Mouse (Mus musculus) midbrain, embryonic 16.5 days (tissue): ENCODE results near the gene Ank. TPM values are rescaled to one million over a fixed set of nuclear protein-coding genes. Genes with fewer than 3 reads are reported as not detected.
"Not testable (repeated sequence)": the region's sequence is repeated elsewhere in the genome, so short reads cannot be mapped to it uniquely, and the experiment has no call there.

Experiments
- ATAC-seq: fragments of 200-750 bp; cut with Nextera tagmentation; 2 replicates; pipeline ENCODE4 v1.8.0; 2017; ENCODE audit warnings: moderate TSS enrichment
- H3K27ac ChIP-seq: fragments of 300-500 bp; sonication (generic); 2 replicates; pipeline ENCODE4 v1.5.1; 2014; ENCODE audit warnings: mild to moderate bottlenecking, low read length, mixed read lengths
- H3K27me3 ChIP-seq: fragments of 300-500 bp; sonication (generic); 2 replicates; pipeline ENCODE4 v1.6.1; 2014; ENCODE audit warnings: low read depth, low read length, mixed read lengths; ENCODE audit not compliant: control insufficient read depth, insufficient read depth
- H3K36me3 ChIP-seq: fragments of 300-500 bp; sonication (generic); 2 replicates; pipeline ENCODE4 v1.6.1; 2014; ENCODE audit warnings: mild to moderate bottlenecking, low read length, moderate library complexity, mixed read lengths; ENCODE audit not compliant: control insufficient read depth, insufficient read depth
- H3K4me1 ChIP-seq: fragments of 300-500 bp; sonication (generic); 2 replicates; pipeline ENCODE4 v1.6.1; 2014; ENCODE audit warnings: mild to moderate bottlenecking, low read length, mixed read lengths; ENCODE audit not compliant: control insufficient read depth, insufficient read depth
- H3K4me2 ChIP-seq: fragments of 300-500 bp; sonication (generic); 2 replicates; pipeline ENCODE4 v1.6.1; 2014; ENCODE audit warnings: mild to moderate bottlenecking, low read length, mixed read lengths
- H3K4me3 ChIP-seq: fragments of 300-500 bp; sonication (generic); 2 replicates; pipeline ENCODE4 v1.5.1; 2014; ENCODE audit warnings: low read depth, mild to moderate bottlenecking, low read length, moderate library complexity, mixed read lengths
- H3K9ac ChIP-seq: fragments of 300-500 bp; sonication (generic); 2 replicates; pipeline ENCODE4 v1.6.1; 2014; ENCODE audit warnings: low read depth, low read length, mixed read lengths
- H3K9me3 ChIP-seq: fragments of 300-500 bp; sonication (generic); replicated peaks from 2 replicates; pipeline ENCODE4 v1.6.1; 2014; ENCODE audit warnings: mild to moderate bottlenecking, low read length, mixed read lengths; ENCODE audit not compliant: control insufficient read depth, poor library complexity, severe bottlenecking
- WGBS: fragments of 180-500 bp; shearing (Covaris S2); extraction: QIAGEN DNeasy Blood & Tissue Kit; methylation state at CpG from one replicate; pipeline ENCODE4 v1.1.7; 2014; 5-methylcytosine and 5-hydroxymethylcytosine counted together
- polyA plus RNA-seq: library from polyadenylated mRNA; unstranded; fragments of >200 nt; fragmentation: Nextera tagmentation; extraction: Ambion mirVana; gene quantifications from 2 replicates; pipeline ENCODE4 v1.2.1, GENCODE M21; 2015

Ank gene
- polyA plus RNA-seq, 1 experiment from 2014 or later = 15.7 TPM

GRCm38 (mm10) chr15:27461336-27462245 lies 4.9 kb upstream of the Ank start:
- H3K27ac ChIP-seq = peak overlapping the region; percentile 14; the same call in 1 of the 2 replicates

GRCm38 (mm10) chr15:27463876-27464275 lies 2.6 kb upstream of the Ank start:
- Histone ChIP-seq H3K9me3 (no peaks in the 10 kb centered on the region), H3K36me3 (no peaks in the 10 kb centered on the region), H3K27me3 (peaks cover 2% of the 10 kb centered on the region; the same call in 1 of the 2 replicates), H3K4me2 (no peak overlapping the region), H3K9ac (no peak overlapping the region), H3K27ac (no peak overlapping the region), H3K4me3 (no peak overlapping the region), H3K4me1 (peaks cover 20% of the 10 kb centered on the region)
- 97% methylated on average over 13 of the region's 13 CpGs for WGBS
- ATAC-seq = no peak

More at GRCm38 (mm10) chr15:27461336-27462245, 4.9 kb upstream of the Ank start:
- H3K9ac ChIP-seq = no peak overlapping the region
- ATAC-seq = no peak
- peaks cover 2% of the 10 kb centered on the region; the same call in 1 of the 2 replicates for H3K27me3 ChIP-seq
- WGBS = 29% methylated on average over 12 of the region's 12 CpGs
- H3K4me1 ChIP-seq = peaks cover 10% of the 10 kb centered on the region
- no peak overlapping the region for H3K4me3 ChIP-seq
- no peak overlapping the region for H3K4me2 ChIP-seq
- H3K9me3 ChIP-seq = no peaks in the 10 kb centered on the region
- H3K36me3 ChIP-seq = no peaks in the 10 kb centered on the region

GRCm38 (mm10) chr15:27465391-27466005 lies 979 bp upstream of the Ank start:
- WGBS = 14% methylated on average over 8 of the region's 8 CpGs
- Histone ChIP-seq H3K4me2 (peak overlapping the region; percentile 73), H3K4me1 (peaks cover 28% of the 10 kb centered on the region), H3K9me3 (no peaks in the 10 kb centered on the region), H3K36me3 (no peaks in the 10 kb centered on the region), H3K27me3 (peaks cover 2% of the 10 kb centered on the region; the same call in 1 of the 2 replicates), H3K27ac (peak overlapping the region; percentile 96), H3K9ac (peak overlapping the region; percentile 97), H3K4me3 (peak overlapping the region; percentile 86)
- ATAC-seq = peak; percentile 46; the same call in 1 of the 2 replicates

- ATAC-seq = no peak; the same call in none of the 2 replicates
- no peaks in the 10 kb centered on the region for H3K36me3 ChIP-seq
Measured at GRCm38 (mm10) chr15:27467081-27467491, 609 bp downstream of the Ank start.

GRCm38 (mm10) chr15:27467641-27468040 lies 1.2 kb downstream of the Ank start:
- peak overlapping the region; percentile 86 for H3K4me3 ChIP-seq
- peak overlapping the region; percentile 73 for H3K4me2 ChIP-seq
- H3K9me3 ChIP-seq = no peaks in the 10 kb centered on the region
- H3K9ac ChIP-seq = peak overlapping the region; percentile 97
- WGBS = 6% methylated on average over 7 of the region's 7 CpGs
- H3K27ac ChIP-seq = peak overlapping the region; percentile 96
- peaks cover 19% of the 10 kb centered on the region for H3K4me1 ChIP-seq
- H3K36me3 ChIP-seq = no peaks in the 10 kb centered on the region
- ATAC-seq = no peak
- H3K27me3 ChIP-seq = peaks cover 2% of the 10 kb centered on the region; the same call in 1 of the 2 replicates

More at GRCm38 (mm10) chr15:27467081-27467491, 609 bp downstream of the Ank start:
- WGBS = under 1% methylated on average over 25 of the region's 25 CpGs
- Histone ChIP-seq H3K4me3 (peak overlapping the region; percentile 86), H3K9me3 (no peaks in the 10 kb centered on the region), H3K27ac (peak overlapping the region; percentile 96), H3K27me3 (peaks cover 2% of the 10 kb centered on the region; the same call in 1 of the 2 replicates), H3K4me1 (peaks cover 18% of the 10 kb centered on the region), H3K9ac (peak overlapping the region; percentile 97), H3K4me2 (peak overlapping the region; percentile 73)

GRCm38 (mm10) chr15:27468822-27469488 lies 2.5 kb downstream of the Ank start:
- H3K9ac ChIP-seq = no peak overlapping the region
- peaks cover under 1% of the 10 kb centered on the region; the same call in 1 of the 2 replicates for H3K27me3 ChIP-seq
- no peaks in the 10 kb centered on the region for H3K36me3 ChIP-seq
- no peak for ATAC-seq
- WGBS = 87% methylated on average over 4 of the region's 4 CpGs
- H3K4me2 ChIP-seq = peak overlapping the region; percentile 39; the same call in 1 of the 2 replicates
- no peak overlapping the region for H3K27ac ChIP-seq
- peaks cover 22% of the 10 kb centered on the region for H3K4me1 ChIP-seq
- no peak overlapping the region for H3K4me3 ChIP-seq
- H3K9me3 ChIP-seq = no peaks in the 10 kb centered on the region

- H3K9ac ChIP-seq, H3K4me3 ChIP-seq, H3K27ac ChIP-seq, H3K36me3 ChIP-seq, ATAC-seq, H3K9me3 ChIP-seq, H3K4me2 ChIP-seq, H3K27me3 ChIP-seq: not testable (repeated sequence)
- WGBS = 63% methylated on average over 3 of the region's 3 CpGs
- peaks cover 22% of the 10 kb centered on the region for H3K4me1 ChIP-seq
Measured at GRCm38 (mm10) chr15:27470346-27470745, 3.9 kb downstream of the Ank start.

GRCm38 (mm10) chr15:27472315-27472714 lies 5.8 kb downstream of the Ank start:
- peaks cover 22% of the 10 kb centered on the region for H3K4me1 ChIP-seq
- no peak overlapping the region; the same call in 1 of the 2 replicates for H3K4me2 ChIP-seq
- whole genome bisulfite sequencing = 38% methylated on average over 9 of the region's 9 CpGs
- no peaks in the 10 kb centered on the region for H3K27me3 ChIP-seq
- no peak for ATAC-seq
- H3K4me3 ChIP-seq = no peak overlapping the region
- no peaks in the 10 kb centered on the region for H3K9me3 ChIP-seq
- no peaks in the 10 kb centered on the region for H3K36me3 ChIP-seq
- H3K27ac ChIP-seq = no peak overlapping the region
- H3K9ac ChIP-seq = no peak overlapping the region
